Mouse (Mus musculus) kidney, postnatal 0 days (tissue): ENCODE data around the gene Kirrel3. TPM values are rescaled to one million over a fixed set of nuclear protein-coding genes. Genes with fewer than 3 reads are reported as not detected.

Experiments
- ATAC-seq: fragments of 200-750 bp; cut with Nextera tagmentation; replicated peaks from 2 replicates; pipeline ENCODE4 v1.8.0; 2017; ENCODE audit warnings: low read depth, moderate number of reproducible peaks, moderate TSS enrichment, moderate library complexity; ENCODE audit not compliant: low FRiP score
- DNase-seq: peaks from one replicate; pipeline ENCODE4 v3.0.0-alpha.2; 2016; ENCODE audit warnings: low spot score
- H3K27ac ChIP-seq: fragments of 300-500 bp; sonication (generic); 2 replicates; pipeline ENCODE4 v1.5.1; 2014; ENCODE audit warnings: mild to moderate bottlenecking
- H3K27me3 ChIP-seq: fragments of 300-500 bp; sonication (generic); 2 replicates; pipeline ENCODE4 v1.6.1; 2014; ENCODE audit warnings: low read length, mixed read lengths; ENCODE audit not compliant: insufficient read depth
- H3K36me3 ChIP-seq: fragments of 300-500 bp; sonication (generic); 2 replicates; pipeline ENCODE4 v1.6.1; 2014; ENCODE audit warnings: low read length, mixed read lengths; ENCODE audit not compliant: insufficient read depth
- H3K4me1 ChIP-seq: fragments of 300-500 bp; sonication (generic); replicated peaks from 2 replicates; pipeline ENCODE4 v1.6.1; 2014; ENCODE audit warnings: antibody characterized with exemption, low read length, mixed read lengths; ENCODE audit not compliant: insufficient read depth
- H3K4me2 ChIP-seq: fragments of 300-500 bp; sonication (generic); 2 replicates; pipeline ENCODE4 v1.6.1; 2014; ENCODE audit warnings: mild to moderate bottlenecking, low read length, moderate library complexity, mixed read lengths
- H3K4me3 ChIP-seq: fragments of 300-500 bp; sonication (generic); replicated peaks from 2 replicates; pipeline ENCODE4 v1.5.1; 2014; ENCODE audit warnings: low read depth, low read length
- H3K9ac ChIP-seq: fragments of 300-500 bp; sonication (generic); 2 replicates; pipeline ENCODE4 v1.6.1; 2014; ENCODE audit warnings: low read depth, low read length
- H3K9me3 ChIP-seq: fragments of 300-500 bp; sonication (generic); replicated peaks from 2 replicates; pipeline ENCODE4 v1.6.1; 2016; ENCODE audit warnings: low read length, inconsistent platforms, mixed read lengths
- CTCF ChIP-seq: IDR thresholded peaks from 2 replicates; pipeline ENCODE4 v1.5.1; 2016; ENCODE audit warnings: antibody characterized with exemption, low read depth, mild to moderate bottlenecking, moderate library complexity
- WGBS: fragments of 180-500 bp; shearing (Covaris S2); extraction: QIAGEN DNeasy Blood & Tissue Kit; methylation state at CpG from one replicate; pipeline ENCODE4 v1.1.7; 2014; 5-methylcytosine and 5-hydroxymethylcytosine counted together
- polyA plus RNA-seq: library from polyadenylated mRNA; unstranded; fragments of >200 nt; fragmentation: Nextera tagmentation; extraction: Ambion mirVana; gene quantifications from 2 replicates; pipeline ENCODE4 v1.2.1, GENCODE M21; 2015

The Kirrel3 gene
- 0.82 and 1.3 TPM in 2 replicates for polyA plus RNA-seq

DNA sequence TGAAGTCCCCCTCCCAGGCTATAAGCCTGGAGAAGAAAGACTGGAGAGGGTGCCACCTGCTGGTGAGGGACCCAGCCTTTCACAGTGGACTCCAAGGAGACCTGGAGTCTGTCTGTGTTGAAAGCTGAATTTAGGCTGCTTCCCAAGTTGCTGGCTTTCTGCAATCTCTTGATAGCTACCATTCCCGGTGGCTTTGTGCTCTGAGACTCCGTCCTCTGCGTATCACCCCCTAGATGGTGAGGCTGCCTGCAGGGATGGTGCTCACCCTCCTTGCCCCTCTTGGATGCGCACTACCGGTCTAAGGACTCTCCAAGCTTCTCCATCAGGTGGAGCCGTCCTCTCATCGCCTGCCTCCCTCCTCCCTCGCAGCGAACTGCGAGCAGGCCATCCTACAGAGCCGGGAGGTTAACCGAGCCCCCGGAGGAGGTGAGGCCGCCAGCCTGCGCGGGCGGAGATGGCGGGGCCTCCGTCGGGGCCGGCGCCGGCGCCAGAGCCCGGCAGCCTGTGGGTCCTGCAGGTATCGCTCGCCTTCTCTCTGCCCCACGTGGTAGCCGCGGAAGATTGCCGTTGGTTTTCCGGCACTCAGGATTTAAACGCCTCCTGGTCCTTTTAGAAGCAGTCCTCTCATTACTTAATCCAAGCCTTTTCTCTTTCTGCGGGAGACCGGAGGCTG is at the start of gene Kirrel3:
Kirrel3 (plus strand) TSS at position 136 of the 673 bp plus-strand sequence.
- Histone ChIP-seq H3K9me3 (no peaks in the 10 kb centered on the region), H3K27me3 (peaks cover 24% of the 10 kb centered on the region), H3K4me2 (peak within 1 kb of the TSS; percentile 78), H3K27ac (no peak within 1 kb of the TSS), H3K9ac (0 out of 2 replicates have a peak within 1 kb of the TSS, but pooled peaks have one; percentile 35), H3K36me3 (no peaks in the 10 kb centered on the region), H3K4me3 (peak within 1 kb of the TSS; percentile 36), H3K4me1 (peaks cover 3% of the 10 kb centered on the region; the same call in 1 of the 2 replicates)
- ATAC-seq (peak; percentile 47), DNase-seq (peak; percentile 61)
- WGBS = 1% methylated on average over 34 of the region's 35 CpGs
- TF ChIP-seq CTCF = peak; percentile 72

DNA sequence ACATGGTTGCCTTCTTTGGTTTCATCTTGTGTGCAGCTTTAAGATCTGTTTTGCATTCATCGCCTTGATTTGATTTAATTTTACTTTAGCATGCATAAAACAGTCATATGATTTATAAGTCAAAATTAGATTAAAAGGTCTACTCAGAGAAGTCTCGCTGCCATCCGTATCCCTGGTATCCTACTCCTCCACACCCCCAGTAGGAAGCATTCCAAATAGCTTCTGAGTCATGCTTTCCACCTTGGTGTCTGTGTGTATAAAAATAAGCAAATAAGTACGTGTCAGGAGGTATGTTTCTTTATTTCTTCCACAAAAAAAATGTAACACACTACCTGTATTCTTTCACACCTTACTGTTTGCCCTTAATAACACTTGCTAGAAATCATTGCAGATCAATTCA is 45.0 kb upstream of the Kirrel3 start:
- Histone ChIP-seq H3K4me1 (no peaks in the 10 kb centered on the region), H3K9ac (no peak overlapping the region), H3K4me2 (no peak overlapping the region), H3K27me3 (no peaks in the 10 kb centered on the region), H3K27ac (no peak overlapping the region), H3K9me3 (no peaks in the 10 kb centered on the region), H3K36me3 (no peaks in the 10 kb centered on the region), H3K4me3 (no peak overlapping the region)
- ATAC-seq (no peak), DNase-seq (no peak)
- 70% methylated on average over 4 of the region's 4 CpGs for WGBS
- TF ChIP-seq CTCF = no peak

DNA sequence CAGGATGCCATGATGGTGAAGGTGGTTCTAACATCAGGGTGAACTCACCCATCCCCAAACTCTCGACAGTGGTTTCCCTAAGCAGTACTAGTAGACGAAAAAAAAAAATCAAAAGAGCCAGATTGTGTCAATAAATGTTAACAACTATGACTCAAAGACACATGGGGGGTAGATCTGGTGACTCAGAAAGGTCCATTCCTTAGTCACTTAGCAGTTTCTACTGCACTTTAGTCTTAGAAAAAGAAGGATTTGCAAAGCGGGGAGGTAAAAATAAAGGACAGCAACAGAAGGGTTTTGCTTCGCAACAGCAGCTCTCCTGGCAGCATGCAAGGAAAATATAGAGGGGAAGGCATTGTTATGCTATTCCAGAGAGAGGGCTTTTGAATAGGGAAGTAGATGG is 41.7 kb upstream of the Kirrel3 start:
- DNase-seq (no peak), ATAC-seq (no peak)
- H3K9me3 ChIP-seq = no peaks in the 10 kb centered on the region
- H3K4me1 ChIP-seq = no peaks in the 10 kb centered on the region
- H3K4me2 ChIP-seq = no peak overlapping the region
- 78% methylated on average over 4 of the region's 4 CpGs for WGBS
- no peaks in the 10 kb centered on the region for H3K36me3 ChIP-seq
- H3K27me3 ChIP-seq = no peaks in the 10 kb centered on the region
- TF ChIP-seq CTCF = no peak
- H3K9ac ChIP-seq = no peak overlapping the region
- no peak overlapping the region for H3K27ac ChIP-seq
- no peak overlapping the region for H3K4me3 ChIP-seq

DNA sequence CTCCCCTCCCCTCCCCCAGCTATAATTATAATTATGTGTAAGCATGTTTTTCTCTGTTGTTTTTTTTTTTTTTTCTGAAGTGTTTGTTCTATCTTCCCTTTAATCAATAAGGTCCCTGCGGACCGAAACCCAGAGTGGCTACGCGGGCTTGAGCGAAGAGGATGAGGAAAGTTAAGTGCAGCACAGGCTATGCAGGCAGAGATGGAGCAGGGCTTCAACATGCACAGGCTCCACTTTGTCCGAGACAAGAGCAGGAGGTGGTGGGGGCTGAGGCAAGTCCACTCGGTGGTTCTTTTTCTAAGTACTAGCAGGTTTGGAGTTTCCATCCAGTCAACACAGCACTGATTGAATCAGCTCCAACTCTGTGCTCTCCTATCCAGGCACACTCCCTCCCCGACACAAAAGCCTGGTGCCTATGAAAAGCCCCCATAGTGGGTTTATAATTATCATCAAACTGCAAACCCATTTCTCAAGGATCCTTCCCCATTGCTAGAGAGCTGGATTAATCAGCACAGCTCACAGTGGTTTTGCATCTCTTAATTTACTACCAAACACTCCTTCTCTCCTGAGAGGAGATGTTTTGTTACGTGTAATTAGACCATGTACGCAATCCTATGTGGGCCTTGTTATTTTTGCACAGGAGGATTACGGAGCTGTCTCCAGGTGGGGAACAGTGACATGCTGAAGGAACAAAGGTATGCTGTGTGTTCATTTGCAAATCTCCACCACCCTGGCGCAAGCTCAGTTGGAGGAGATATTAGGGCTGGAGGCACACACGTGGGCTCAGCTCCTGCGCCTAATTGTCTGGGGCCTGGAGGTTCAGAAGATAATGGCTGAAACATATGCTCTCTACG is 39.0 kb upstream of the Kirrel3 start:
- no peaks in the 10 kb centered on the region for H3K36me3 ChIP-seq
- no peak overlapping the region for H3K4me2 ChIP-seq
- H3K4me1 ChIP-seq = no peaks in the 10 kb centered on the region
- no peak overlapping the region for H3K27ac ChIP-seq
- H3K9ac ChIP-seq = no peak overlapping the region
- TF ChIP-seq CTCF = no peak
- DNase-seq = no peak
- WGBS = 78% methylated on average over 15 of the region's 15 CpGs
- no peak for ATAC-seq
- no peak overlapping the region for H3K4me3 ChIP-seq
- no peaks in the 10 kb centered on the region for H3K9me3 ChIP-seq
- H3K27me3 ChIP-seq = no peaks in the 10 kb centered on the region

DNA sequence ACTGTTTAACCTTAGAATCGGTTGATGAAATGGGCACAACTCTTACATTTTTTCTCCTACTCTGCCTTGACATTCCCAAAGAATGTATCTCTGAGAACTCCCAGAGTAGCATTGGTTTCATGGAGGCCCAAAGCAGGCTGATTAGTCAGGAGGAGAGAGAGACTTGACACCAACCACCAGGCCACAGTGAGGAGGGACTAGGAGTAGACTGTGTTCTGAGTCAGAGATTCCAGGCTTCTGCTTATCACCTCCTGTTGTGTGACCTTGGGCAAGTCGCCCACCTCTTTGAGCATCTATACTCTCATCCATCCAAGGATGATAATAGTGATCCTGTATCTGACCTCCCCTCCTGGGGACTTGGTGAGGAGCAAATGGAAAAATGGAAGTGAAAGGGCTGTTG is 38.0 kb upstream of the Kirrel3 start:
- 82% methylated on average over 2 of the region's 2 CpGs for WGBS
- Histone ChIP-seq H3K4me3 (no peak overlapping the region), H3K27ac (no peak overlapping the region), H3K9me3 (no peaks in the 10 kb centered on the region), H3K9ac (no peak overlapping the region), H3K4me2 (no peak overlapping the region), H3K4me1 (no peaks in the 10 kb centered on the region), H3K36me3 (no peaks in the 10 kb centered on the region), H3K27me3 (no peaks in the 10 kb centered on the region)
- no peak for DNase-seq
- ATAC-seq = no peak
- no peak for TF ChIP-seq CTCF

DNA sequence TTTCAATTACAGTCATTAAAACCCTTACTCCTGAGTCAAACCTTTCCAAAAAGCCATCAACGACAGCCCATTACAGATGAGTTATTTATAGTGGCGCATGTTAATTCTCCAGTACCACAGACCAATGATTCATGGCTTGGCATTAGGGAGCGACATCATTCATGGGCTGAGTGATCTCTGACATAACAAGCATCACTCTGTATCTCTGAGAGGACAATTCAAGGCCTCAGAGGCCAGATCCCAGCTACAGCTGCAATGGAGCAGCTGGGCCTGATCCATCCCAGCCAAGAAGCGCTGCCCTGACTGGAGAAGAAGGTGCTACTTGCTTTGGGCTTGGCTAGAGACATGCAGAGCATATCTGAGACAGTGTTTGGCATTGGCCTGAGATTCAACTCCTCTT is 37.2 kb upstream of the Kirrel3 start:
- H3K9ac ChIP-seq = no peak overlapping the region
- no peaks in the 10 kb centered on the region for H3K27me3 ChIP-seq
- H3K4me2 ChIP-seq = no peak overlapping the region
- no peak overlapping the region for H3K4me3 ChIP-seq
- no peaks in the 10 kb centered on the region for H3K9me3 ChIP-seq
- ATAC-seq (no peak), DNase-seq (no peak)
- 82% methylated on average over 4 of the region's 4 CpGs for WGBS
- no peaks in the 10 kb centered on the region for H3K4me1 ChIP-seq
- TF ChIP-seq CTCF = no peak
- H3K36me3 ChIP-seq = no peaks in the 10 kb centered on the region
- H3K27ac ChIP-seq = no peak overlapping the region
